Mouse (Mus musculus) spleen, postnatal 10 days (tissue): ENCODE measurements around the gene Tmem135.

Source experiments
- DNase-seq, 2 experiments: peaks; one replicate each; pipeline ENCODE4 v3.0.0; 2021 to 2022; ENCODE audit warnings: low spot score in 2 of 2

Gene Tmem135

GRCm38 (mm10) chr7:89099756-89100155 is 304.3 kb downstream of the Tmem135 start:
- DNase-seq, result no peak
